Mouse (Mus musculus) heart, adult 2 months (tissue): ENCODE data around the gene Ankk1. TPM values are rescaled to one million over a fixed set of nuclear protein-coding genes. Genes with fewer than 3 reads are reported as not detected.

Experiments
- DNase-seq, 2 experiments: peaks; one replicate each; pipeline ENCODE4 v3.0.0; 2021
- H3K27ac ChIP-seq: fragments of 200-600 bp; 2 replicates; pipeline ENCODE4 v1.8.1; 2022
- H3K27me3 ChIP-seq: fragments of 200-500 bp; 2 replicates; pipeline ENCODE4 v1.6.1; 2012; ENCODE audit warnings: mild to moderate bottlenecking, low read length, inconsistent platforms, mixed read lengths; ENCODE audit not compliant: control insufficient read depth, insufficient read depth
- H3K36me3 ChIP-seq: fragments of 200-500 bp; 2 replicates; pipeline ENCODE4 v1.6.1; 2012; ENCODE audit warnings: low read length, inconsistent platforms; ENCODE audit not compliant: control insufficient read depth, insufficient read depth
- H3K4me1 ChIP-seq: fragments of 200-500 bp; 2 replicates; pipeline ENCODE4 v1.6.1; 2011; ENCODE audit warnings: low read length; ENCODE audit not compliant: control insufficient read depth, insufficient read depth
- H3K4me3 ChIP-seq: fragments of 200-600 bp; 2 replicates; pipeline ENCODE4 v1.8.1; 2022
- H3K79me2 ChIP-seq: fragments of 200-500 bp; replicated peaks from 2 replicates; pipeline ENCODE4 v1.6.1; 2012; ENCODE audit warnings: mild to moderate bottlenecking, inconsistent platforms, low read length, moderate library complexity, mixed read lengths; ENCODE audit not compliant: control insufficient read depth, insufficient read depth
- H3K9ac ChIP-seq: fragments of 200-500 bp; 2 replicates; pipeline ENCODE4 v1.6.1; 2012; ENCODE audit warnings: low read depth, mild to moderate bottlenecking, control low read depth, inconsistent platforms, low read length, mixed read lengths
- CTCF ChIP-seq: fragments of 200-600 bp; IDR thresholded peaks from 2 replicates; pipeline ENCODE4 v1.8.1; 2022; ENCODE audit warnings: antibody characterized with exemption, mild to moderate bottlenecking, moderate library complexity
- EP300 ChIP-seq: fragments of 200-500 bp; IDR thresholded peaks from 2 replicates; pipeline ENCODE4 v1.6.1; 2011; ENCODE audit warnings: low read depth, low read length, control low read depth; ENCODE audit not compliant: insufficient read depth
- POLR2A ChIP-seq: fragments of 200-500 bp; IDR thresholded peaks from 2 replicates; pipeline ENCODE4 v1.6.1; 2011; ENCODE audit warnings: mild to moderate bottlenecking, low read depth, low read length, control low read depth; ENCODE audit not compliant: insufficient read depth
- WGBS: fragments of 180-500 bp; shearing (Covaris S2); methylation state at CpG from one replicate; pipeline ENCODE4 v1.1.7; 2018; 5-methylcytosine and 5-hydroxymethylcytosine counted together
- intact Hi-C: fragments of 180-260 bp; cut with DNase I; formaldehyde crosslinking; loops from one replicate; pipeline ENCODE4 v1.15.1; 2025
- polyA plus RNA-seq: library from polyadenylated mRNA; depleted of rRNA; stranded (reverse); fragments of >200 nt; gene quantifications from 2 replicates; pipeline ENCODE4 v1.2.3, GENCODE M21; 2012
- total RNA-seq, 2 experiments: library from RNA; stranded (reverse); gene quantifications; 2 replicates each; pipeline ENCODE4 v1.2.3; 2021

Gene Ankk1
- total and polyA plus RNA-seq, 3 experiments, result not detected

DNA sequence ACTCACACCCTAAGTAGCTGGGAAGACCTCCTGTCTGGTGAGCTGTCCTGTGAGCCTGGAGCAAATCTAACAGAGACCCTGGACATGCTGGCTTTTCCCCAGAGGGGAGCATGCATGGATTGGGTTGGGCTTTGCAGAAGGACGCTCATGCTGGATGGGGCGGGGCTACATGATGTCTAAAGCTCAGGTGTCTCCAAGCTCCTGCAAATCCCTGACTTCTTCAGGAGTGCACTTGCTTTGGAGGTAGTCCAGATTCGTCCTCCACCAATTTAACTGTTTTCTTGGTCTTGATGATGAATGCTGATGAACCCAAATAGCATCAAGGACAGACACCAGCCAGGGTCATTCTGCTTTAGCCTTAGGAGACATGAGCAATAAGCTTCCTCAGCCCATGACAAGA is 23.7 kb upstream of the Ankk1 start:
- no peaks in the 10 kb centered on the region for H3K36me3 ChIP-seq
- no peaks in the 10 kb centered on the region for H3K79me2 ChIP-seq
- H3K9ac ChIP-seq, result no peak overlapping the region
- no peak for TF ChIP-seq CTCF
- TF ChIP-seq EP300, result no peak
- TF ChIP-seq POLR2A, result no peak
- no peak overlapping the region for H3K27ac ChIP-seq
- no peaks in the 10 kb centered on the region for H3K27me3 ChIP-seq
- WGBS, result 67% methylated on average over 3 of the region's 3 CpGs
- no peak for DNase-seq
- intact Hi-C loops, result no loop called here
- no peak overlapping the region for H3K4me3 ChIP-seq
- peaks cover 2% of the 10 kb centered on the region; the same call in 1 of the 2 replicates for H3K4me1 ChIP-seq

DNA sequence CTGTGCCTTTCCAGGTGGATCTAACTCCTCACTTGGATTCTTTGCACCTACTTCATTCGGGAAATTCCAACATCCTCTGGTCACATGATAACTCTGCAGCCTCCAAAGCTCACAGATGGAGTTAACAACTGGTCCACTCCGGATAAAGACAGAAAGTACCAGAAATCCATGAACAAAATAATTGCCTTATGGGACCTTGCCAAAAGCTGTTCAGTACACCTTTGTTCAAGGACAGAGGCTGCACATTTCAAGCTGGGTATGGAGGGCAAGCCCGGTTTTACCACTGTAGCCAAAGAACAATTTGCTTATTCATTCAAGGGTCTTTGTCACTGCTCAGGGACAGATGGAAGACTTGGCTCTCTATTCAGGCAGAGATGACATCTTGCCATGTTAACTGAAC is 15.8 kb upstream of the Ankk1 start:
- 83% methylated on average over 3 of the region's 3 CpGs for WGBS
- H3K79me2 ChIP-seq, result no peaks in the 10 kb centered on the region
- TF ChIP-seq CTCF (no peak), EP300 (no peak), POLR2A (no peak)
- no peak overlapping the region for H3K4me3 ChIP-seq
- H3K27ac ChIP-seq, result no peak overlapping the region
- peaks cover 2% of the 10 kb centered on the region; the same call in 1 of the 2 replicates for H3K4me1 ChIP-seq
- DNase-seq, result no peak
- intact Hi-C loops, result no loop called here
- H3K9ac ChIP-seq, result no peak overlapping the region
- no peaks in the 10 kb centered on the region for H3K36me3 ChIP-seq
- no peaks in the 10 kb centered on the region for H3K27me3 ChIP-seq

DNA sequence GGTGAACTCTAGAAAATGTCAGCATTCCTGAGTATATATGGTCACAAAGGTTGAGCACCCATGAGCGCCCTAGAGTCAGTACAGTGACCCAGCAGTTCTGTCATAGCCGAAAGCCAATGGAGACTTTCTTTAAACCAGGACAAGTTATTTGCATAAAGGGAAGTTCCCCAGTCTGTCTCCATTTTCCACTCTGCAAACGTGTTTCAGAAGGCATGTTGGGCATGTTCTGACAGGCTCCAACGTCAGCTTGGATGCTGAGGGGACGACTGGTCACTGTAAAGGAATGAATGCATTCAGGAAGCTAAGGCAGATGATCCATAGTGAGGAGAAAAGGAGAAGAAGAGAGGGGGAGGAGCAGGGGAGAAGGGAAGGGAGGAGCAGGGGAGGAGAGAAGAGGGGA is 657 bp upstream of the Ankk1 start:
- no peaks in the 10 kb centered on the region for H3K36me3 ChIP-seq
- no peaks in the 10 kb centered on the region for H3K27me3 ChIP-seq
- intact Hi-C loops, result no loop called here
- H3K4me1 ChIP-seq, result no peaks in the 10 kb centered on the region
- no peak for DNase-seq
- no peak overlapping the region for H3K27ac ChIP-seq
- no peak overlapping the region for H3K4me3 ChIP-seq
- 61% methylated on average over 5 of the region's 5 CpGs for WGBS
- H3K9ac ChIP-seq, result no peak overlapping the region
- no peaks in the 10 kb centered on the region for H3K79me2 ChIP-seq
- TF ChIP-seq CTCF, result no peak
- TF ChIP-seq EP300, result no peak
- no peak for TF ChIP-seq POLR2A

- no peak overlapping the region for H3K9ac ChIP-seq
- H3K27ac ChIP-seq, result no peak overlapping the region
- WGBS, result 47% methylated on average over 1 of the region's 1 CpGs
- no peaks in the 10 kb centered on the region for H3K79me2 ChIP-seq
- no peaks in the 10 kb centered on the region for H3K36me3 ChIP-seq
- no peak overlapping the region for H3K4me3 ChIP-seq
- TF ChIP-seq CTCF (no peak), EP300 (no peak), POLR2A (no peak)
- no peaks in the 10 kb centered on the region for H3K4me1 ChIP-seq
- H3K27me3 ChIP-seq, result no peaks in the 10 kb centered on the region
- intact Hi-C loops, result no loop called here
- DNase-seq, result no peak
Measured at GRCm38 (mm10) chr9:49425585-49425984, 1.2 kb downstream of the Ankk1 start.

DNA sequence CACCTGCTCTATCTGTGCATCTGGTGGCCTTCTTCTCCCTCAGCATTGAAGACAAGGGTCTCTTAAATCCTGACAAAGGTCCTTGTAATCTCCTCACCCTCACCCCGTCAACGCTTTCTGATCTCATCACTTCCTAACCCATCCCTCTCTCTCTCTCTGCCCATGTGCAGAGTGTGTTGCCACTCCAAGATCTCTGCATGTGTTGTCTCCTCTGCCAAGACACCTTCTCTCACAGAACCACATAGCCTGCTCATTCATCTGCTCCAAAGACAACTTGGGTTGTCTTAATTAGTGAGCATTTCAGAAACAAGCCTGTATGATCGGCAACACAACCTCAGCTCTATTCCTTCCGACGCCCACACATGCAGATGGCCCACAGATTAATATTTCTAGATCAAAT is 3.0 kb downstream of the Ankk1 start:
- 87% methylated on average over 5 of the region's 5 CpGs for WGBS
- no peak for DNase-seq
- Histone ChIP-seq H3K27me3 (no peaks in the 10 kb centered on the region), H3K4me3 (no peak overlapping the region), H3K27ac (no peak overlapping the region), H3K9ac (no peak overlapping the region), H3K4me1 (no peaks in the 10 kb centered on the region), H3K36me3 (no peaks in the 10 kb centered on the region), H3K79me2 (no peaks in the 10 kb centered on the region)
- TF ChIP-seq POLR2A, result no peak
- no peak for TF ChIP-seq CTCF
- TF ChIP-seq EP300, result no peak
- intact Hi-C loops, result no loop called here

GRCm38 (mm10) chr9:49410621-49411020 is 16.2 kb downstream of the Ankk1 start:
- H3K4me3 ChIP-seq, result no peak overlapping the region
- no peak overlapping the region for H3K9ac ChIP-seq
- intact Hi-C loops, result no loop called here
- WGBS, result 52% methylated on average over 5 of the region's 5 CpGs
- H3K36me3 ChIP-seq, result no peaks in the 10 kb centered on the region
- H3K4me1 ChIP-seq, result no peaks in the 10 kb centered on the region
- H3K27ac ChIP-seq, result no peak overlapping the region
- TF ChIP-seq POLR2A (no peak), EP300 (no peak), CTCF (no peak)
- no peak for DNase-seq
- H3K27me3 ChIP-seq, result no peaks in the 10 kb centered on the region
- H3K79me2 ChIP-seq, result no peaks in the 10 kb centered on the region

DNA sequence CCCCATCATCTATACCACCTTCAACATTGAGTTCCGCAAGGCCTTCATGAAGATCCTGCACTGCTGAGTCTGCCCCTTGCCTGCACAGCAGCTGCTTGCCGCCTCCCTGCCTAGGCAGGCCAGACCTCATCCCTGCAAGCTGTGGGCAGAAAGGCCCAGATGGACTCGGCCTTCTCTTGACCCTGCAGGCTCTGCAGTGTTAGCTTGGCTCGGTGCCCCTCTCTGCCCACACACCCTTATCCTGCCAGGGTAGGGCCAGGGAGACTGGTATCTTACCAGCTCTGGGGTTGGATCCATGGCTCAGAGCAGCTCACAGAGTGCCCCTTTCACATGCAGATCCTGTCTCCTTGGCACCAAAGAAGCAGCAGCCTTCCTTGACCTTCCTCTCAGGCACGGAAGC is 19.8 kb downstream of the Ankk1 start:
- H3K4me1 ChIP-seq, result no peaks in the 10 kb centered on the region
- WGBS, result 85% methylated on average over 5 of the region's 5 CpGs

More for the DNA sequence above, 19.8 kb downstream of the Ankk1 start:
- TF ChIP-seq EP300 (no peak), CTCF (no peak), POLR2A (no peak)
- H3K27me3 ChIP-seq, result no peaks in the 10 kb centered on the region
- no peak overlapping the region for H3K27ac ChIP-seq
- no peak overlapping the region for H3K9ac ChIP-seq
- no peaks in the 10 kb centered on the region for H3K79me2 ChIP-seq
- H3K36me3 ChIP-seq, result no peaks in the 10 kb centered on the region
- DNase-seq, result no peak
- no peak overlapping the region for H3K4me3 ChIP-seq
- intact Hi-C loops, result no loop called here
